Mouse (Mus musculus) intestine, embryonic 15.5 days (tissue): Measurements from ENCODE around the gene Zfp467. TPM values are rescaled to one million over a fixed set of nuclear protein-coding genes. Genes with fewer than 3 reads are reported as not detected.
A peak's percentile ranks its signal among the peaks of the same experiment; 100 is the strongest.

Experiments
- ATAC-seq: fragments of 200-750 bp; cut with Nextera tagmentation; 2 replicates; pipeline ENCODE4 v1.8.0; 2017; ENCODE audit warnings: moderate TSS enrichment, moderate library complexity
- H3K27ac ChIP-seq: fragments of 300-500 bp; sonication (generic); 2 replicates; pipeline ENCODE4 v1.5.1; 2015; ENCODE audit warnings: mild to moderate bottlenecking, inconsistent platforms
- H3K27me3 ChIP-seq: fragments of 300-500 bp; sonication (generic); replicated peaks from 2 replicates; pipeline ENCODE4 v1.6.1; 2015; ENCODE audit warnings: inconsistent platforms
- H3K36me3 ChIP-seq: fragments of 300-500 bp; sonication (generic); 2 replicates; pipeline ENCODE4 v1.6.1; 2015; ENCODE audit warnings: inconsistent platforms
- H3K4me1 ChIP-seq: fragments of 300-500 bp; sonication (generic); replicated peaks from 2 replicates; pipeline ENCODE4 v1.6.1; 2015; ENCODE audit warnings: inconsistent platforms
- H3K4me2 ChIP-seq: fragments of 300-500 bp; sonication (generic); replicated peaks from 2 replicates; pipeline ENCODE4 v1.6.1; 2015; ENCODE audit warnings: mild to moderate bottlenecking, inconsistent platforms
- H3K4me3 ChIP-seq: fragments of 300-500 bp; sonication (generic); replicated peaks from 2 replicates; pipeline ENCODE4 v1.5.1; 2015; ENCODE audit warnings: inconsistent platforms
- H3K9ac ChIP-seq: fragments of 300-500 bp; sonication (generic); 2 replicates; pipeline ENCODE4 v1.6.1; 2015; ENCODE audit warnings: inconsistent platforms
- H3K9me3 ChIP-seq: fragments of 300-500 bp; sonication (generic); 2 replicates; pipeline ENCODE4 v1.6.1; 2016; ENCODE audit warnings: inconsistent platforms
- WGBS: fragments of 180-500 bp; shearing (Covaris S2); methylation state at CpG from one replicate; pipeline ENCODE4 v1.1.7; 2015; 5-methylcytosine and 5-hydroxymethylcytosine counted together
- polyA plus RNA-seq: library from polyadenylated mRNA; unstranded; fragments of >200 nt; fragmentation: Nextera tagmentation; extraction: Ambion mirVana; gene quantifications from 2 replicates; pipeline ENCODE4 v1.2.1, GENCODE M21; 2015

Zfp467 gene
- polyA plus RNA-seq, 1 experiment from 2014 or later: 18.4 TPM

DNA sequence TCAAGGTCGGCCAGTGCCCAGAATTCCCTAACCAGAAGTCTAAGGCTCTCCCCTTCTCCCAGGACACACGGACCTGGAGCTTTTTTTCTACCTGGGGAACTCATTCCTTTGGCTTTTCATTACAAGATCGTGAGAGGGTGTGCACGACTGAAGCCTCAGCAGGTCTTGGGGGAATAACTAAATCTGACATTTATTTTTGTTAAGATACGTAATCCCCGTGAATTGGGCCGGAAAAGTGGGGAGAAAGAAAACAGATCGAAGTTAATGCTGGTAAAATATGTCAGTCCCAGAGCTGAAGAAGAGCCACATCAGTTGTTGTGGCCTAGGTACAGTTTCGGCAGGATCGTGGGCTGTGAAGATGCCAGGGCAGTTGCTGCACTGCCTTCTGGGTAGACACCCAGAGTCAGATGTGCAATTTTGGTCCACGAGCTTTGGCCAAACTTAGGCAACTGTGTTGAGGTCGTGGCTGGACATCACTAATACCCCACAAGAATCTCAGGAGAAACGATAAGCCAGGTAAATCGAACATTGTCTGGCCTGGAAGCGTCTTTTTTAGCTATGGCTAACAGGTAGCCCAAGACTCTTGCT is 49.5 kb downstream of the Zfp467 start:
- Histone ChIP-seq H3K9me3 (no peaks in the 10 kb centered on the region), H3K4me2 (peak overlapping the region; percentile 86), H3K4me1 (0 out of 2 replicates have a peak, but pooled peaks cover 20% of the 10 kb centered on the region), H3K27ac (peak overlapping the region; percentile 81), H3K4me3 (peak overlapping the region; percentile 79), H3K36me3 (no peaks in the 10 kb centered on the region), H3K9ac (peak overlapping the region; percentile 83), H3K27me3 (no peaks in the 10 kb centered on the region)
- ATAC-seq: no peak
- 27% methylated on average over 15 of the region's 15 CpGs for WGBS

DNA sequence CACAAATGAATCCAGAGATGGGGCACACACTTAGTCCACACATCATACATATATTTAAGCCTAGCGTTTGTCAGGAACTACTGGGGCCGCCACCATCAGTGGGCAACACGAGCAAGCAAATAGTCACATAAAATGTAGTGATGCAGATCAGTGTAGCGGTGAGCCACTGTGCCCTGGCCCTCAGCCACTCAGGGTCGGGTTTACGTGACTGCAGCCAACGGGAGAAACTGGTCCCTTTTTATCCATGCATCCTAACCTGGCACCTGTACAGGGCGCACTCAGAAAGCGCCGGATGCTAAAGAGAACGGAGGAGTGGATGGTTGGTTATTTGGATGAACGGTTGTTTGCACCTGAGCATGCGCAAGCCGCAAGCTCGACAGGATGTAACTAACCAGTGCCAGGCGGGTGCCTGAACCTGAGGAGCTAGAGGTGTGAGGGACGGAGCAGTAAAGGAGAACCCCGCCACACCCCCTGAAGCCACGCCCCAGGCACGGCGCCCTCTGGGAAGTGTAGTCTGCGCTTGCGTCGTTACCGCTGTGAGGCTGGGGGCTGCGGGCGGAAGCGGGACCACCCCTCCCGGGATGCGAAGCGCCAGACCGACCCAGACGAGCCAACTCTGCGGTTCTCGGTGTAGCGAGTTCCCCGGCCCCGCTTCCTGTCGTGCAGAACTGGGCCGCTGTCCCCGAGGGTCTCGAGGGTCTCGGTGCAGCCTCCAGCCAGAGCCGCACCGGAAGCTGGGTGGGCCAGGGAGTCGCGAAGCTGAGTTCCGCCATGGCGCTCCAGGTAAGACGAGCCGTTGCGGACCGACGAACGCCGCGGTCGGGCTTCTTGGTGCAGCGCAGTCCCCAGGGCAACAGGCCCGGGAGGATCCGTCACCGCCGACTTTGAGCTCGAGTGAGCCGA is 50.3 kb downstream of the Zfp467 start, which contains the start of gene Krba1:
Gene Krba1, plus strand, starts transcription at position 482 of the 903 bp plus-strand sequence.
- Histone ChIP-seq H3K9me3 (no peaks in the 10 kb centered on the region), H3K27ac (peak within 1 kb of the TSS; percentile 81), H3K9ac (peak within 1 kb of the TSS; percentile 83), H3K36me3 (no peaks in the 10 kb centered on the region), H3K4me2 (peak within 1 kb of the TSS; percentile 86), H3K27me3 (no peaks in the 10 kb centered on the region), H3K4me3 (peak within 1 kb of the TSS; percentile 79), H3K4me1 (0 out of 2 replicates have a peak, but pooled peaks cover 20% of the 10 kb centered on the region)
- 2% methylated on average over 65 of the region's 65 CpGs for WGBS
- ATAC-seq: peak; percentile 99

DNA sequence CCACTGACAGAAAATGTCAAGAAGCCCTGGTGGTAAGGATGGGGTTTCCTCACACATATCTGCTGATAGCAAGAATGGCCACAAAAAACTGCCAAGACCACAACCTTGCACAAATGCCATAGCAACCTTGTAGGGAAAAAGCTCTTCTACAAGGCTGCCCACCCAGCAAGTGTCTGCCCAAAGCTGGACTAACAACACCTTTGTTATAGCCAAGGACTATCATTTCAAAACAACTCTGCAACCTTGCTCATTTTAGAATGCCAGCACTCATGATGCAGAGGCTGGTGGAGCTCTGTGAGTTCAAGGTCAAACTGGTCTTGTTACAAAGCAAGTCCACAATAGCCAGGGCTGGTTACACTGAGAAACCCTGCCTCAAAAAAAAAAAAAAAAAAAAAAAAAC is 51.8 kb downstream of the Zfp467 start:
- no peak overlapping the region for H3K27ac ChIP-seq
- no peaks in the 10 kb centered on the region for H3K36me3 ChIP-seq
- H3K4me3 ChIP-seq: no peak overlapping the region
- no peak for ATAC-seq
- no peak overlapping the region for H3K4me2 ChIP-seq
- H3K9me3 ChIP-seq: no peaks in the 10 kb centered on the region
- no peaks in the 10 kb centered on the region for H3K27me3 ChIP-seq
- no peak overlapping the region for H3K9ac ChIP-seq
- 0 out of 2 replicates have a peak, but pooled peaks cover 20% of the 10 kb centered on the region for H3K4me1 ChIP-seq

DNA sequence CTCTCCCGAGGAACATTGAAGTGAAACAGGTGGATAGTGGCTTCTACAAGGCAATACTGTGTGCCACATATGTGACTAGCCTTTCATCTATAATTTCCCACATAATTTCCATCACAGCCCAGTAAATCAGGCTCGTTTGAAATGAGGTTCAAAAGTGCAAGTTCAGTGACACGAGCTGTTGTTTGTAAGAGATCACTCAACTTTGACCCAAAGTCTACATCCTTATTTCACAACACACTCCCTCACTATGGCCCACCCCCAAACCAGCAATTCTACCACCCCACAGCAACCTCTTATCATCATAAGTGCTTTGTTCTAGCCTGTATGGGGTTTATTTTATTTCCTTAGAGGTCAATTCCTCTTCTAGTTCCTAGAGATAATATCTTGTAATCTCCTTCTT is 57.4 kb downstream of the Zfp467 start:
- no peak overlapping the region for H3K4me2 ChIP-seq
- H3K36me3 ChIP-seq: no peaks in the 10 kb centered on the region
- no peak overlapping the region for H3K27ac ChIP-seq
- no peaks in the 10 kb centered on the region for H3K9me3 ChIP-seq
- H3K27me3 ChIP-seq: no peaks in the 10 kb centered on the region
- H3K4me1 ChIP-seq: no peaks in the 10 kb centered on the region
- ATAC-seq: no peak
- 57% methylated on average over 3 of the region's 3 CpGs for WGBS
- H3K9ac ChIP-seq: no peak overlapping the region
- no peak overlapping the region for H3K4me3 ChIP-seq

Other genes starting within 250 kb of the Zfp467 start
- gene Krba1, start 50.2 kb downstream of the Zfp467 start, polyA plus RNA-seq: 14.2 and 17.5 TPM in 2 replicates
- gene Sspo, start 2.4 kb upstream of the Zfp467 start, polyA plus RNA-seq: 0.54 and 1.1 TPM in 2 replicates
- gene Atp6v0e2, start 91.8 kb upstream of the Zfp467 start, polyA plus RNA-seq: 23.3 and 25.0 TPM in 2 replicates
- 8.1 and 9.5 TPM in 2 replicates for gene Lrrc61, start 109.0 kb upstream of the Zfp467 start, polyA plus RNA-seq
- 87.2 and 87.9 TPM in 2 replicates for gene Rarres2, start 127.0 kb upstream of the Zfp467 start, polyA plus RNA-seq
- gene Gm45021, start 143.8 kb upstream of the Zfp467 start, polyA plus RNA-seq: not detected in 2 replicates
- 23.6 and 24.9 TPM in 2 replicates for gene Repin1, start 148.1 kb upstream of the Zfp467 start, polyA plus RNA-seq
- gene Gm44965, start 148.1 kb upstream of the Zfp467 start, polyA plus RNA-seq: not detected in 2 replicates
- 5.1 and 5.8 TPM in 2 replicates for gene Zfp775, start 156.2 kb upstream of the Zfp467 start, polyA plus RNA-seq
- gene AI854703, start 180.9 kb upstream of the Zfp467 start, polyA plus RNA-seq: 0.89 and 1.2 TPM in 2 replicates
- 1.7 and 2.3 TPM in 2 replicates for gene Gimap8, start 201.4 kb upstream of the Zfp467 start, polyA plus RNA-seq
- gene Gimap9, start 230.3 kb upstream of the Zfp467 start, polyA plus RNA-seq: 16.9 and 18.0 TPM in 2 replicates
- gene Gimap4, start 238.7 kb upstream of the Zfp467 start, polyA plus RNA-seq: 20.7 and 22.8 TPM in 2 replicates